Mouse (Mus musculus) layer of hippocampus, adult 2 months (tissue): ENCODE results near the gene Ctnna2. TPM values are rescaled to one million over a fixed set of nuclear protein-coding genes. Genes with fewer than 3 reads are reported as not detected.
A peak's percentile ranks its signal among the peaks of the same experiment; 100 is the strongest.

Source experiments
- DNase-seq, 2 experiments: peaks; one replicate each; pipeline ENCODE4 v3.0.0; 2022; ENCODE audit warnings: low spot score in 2 of 2
- H3K27ac ChIP-seq: fragments of 200-600 bp; 2 replicates; pipeline ENCODE4 v1.8.1; 2022
- H3K4me3 ChIP-seq: fragments of 200-600 bp; 2 replicates; pipeline ENCODE4 v1.8.1; 2022; ENCODE audit warnings: mild to moderate bottlenecking
- CTCF ChIP-seq: fragments of 200-600 bp; conservative IDR thresholded peaks from 2 replicates; pipeline ENCODE4 v1.8.1; 2022; ENCODE audit warnings: antibody characterized with exemption, mild to moderate bottlenecking, moderate library complexity
- total RNA-seq, 2 experiments: library from RNA; stranded (reverse); gene quantifications; 2 replicates each; pipeline ENCODE4 v1.2.3; 2021

The Ctnna2 gene
- total RNA-seq, 2 experiments from 2014 or later, result 91.4 to 91.7 TPM

- Histone ChIP-seq H3K27ac (peak overlapping the region; percentile 43; the same call in 1 of the 2 replicates), H3K4me3 (no peak overlapping the region)
- no peak for TF ChIP-seq CTCF
- DNase-seq, result no peak
Measured at GRCm38 (mm10) chr6:77424826-77425225, 554.7 kb downstream of the Ctnna2 start.

- DNase-seq, result no peak
- no peak for TF ChIP-seq CTCF
- Histone ChIP-seq H3K27ac (no peak overlapping the region), H3K4me3 (no peak overlapping the region)
Measured at GRCm38 (mm10) chr6:77421564-77422139, 557.8 kb downstream of the Ctnna2 start.

GRCm38 (mm10) chr6:77416999-77417398 lies 562.5 kb downstream of the Ctnna2 start:
- DNase-seq, result no peak
- no peak for TF ChIP-seq CTCF
- no peak overlapping the region for H3K27ac ChIP-seq
- no peak overlapping the region for H3K4me3 ChIP-seq

- H3K4me3 ChIP-seq, result no peak overlapping the region
- no peak overlapping the region for H3K27ac ChIP-seq
- TF ChIP-seq CTCF, result no peak
- no peak for DNase-seq
Measured at GRCm38 (mm10) chr6:77413530-77413929, 566.0 kb downstream of the Ctnna2 start.

- Histone ChIP-seq H3K4me3 (no peak overlapping the region), H3K27ac (no peak overlapping the region)
- TF ChIP-seq CTCF, result no peak
- no peak for DNase-seq
Measured at GRCm38 (mm10) chr6:77408481-77408880, 571.0 kb downstream of the Ctnna2 start.

- H3K4me3 ChIP-seq, result no peak overlapping the region
- no peak for TF ChIP-seq CTCF
- no peak for DNase-seq
- H3K27ac ChIP-seq, result no peak overlapping the region
Measured at GRCm38 (mm10) chr6:77400751-77401150, 578.7 kb downstream of the Ctnna2 start.

GRCm38 (mm10) chr6:77391663-77392062 lies 587.8 kb downstream of the Ctnna2 start:
- no peak for DNase-seq
- no peak for TF ChIP-seq CTCF
- Histone ChIP-seq H3K27ac (no peak overlapping the region), H3K4me3 (no peak overlapping the region)

- DNase-seq, result peak in 1 of 2 experiments; percentile 18
Measured at GRCm38 (mm10) chr6:77381309-77381708, 598.2 kb downstream of the Ctnna2 start.

GRCm38 (mm10) chr6:77373132-77373531 lies 606.4 kb downstream of the Ctnna2 start:
- no peak for TF ChIP-seq CTCF
- Histone ChIP-seq H3K27ac (no peak overlapping the region), H3K4me3 (no peak overlapping the region)
- DNase-seq, result no peak

More at GRCm38 (mm10) chr6:77381309-77381708, 598.2 kb downstream of the Ctnna2 start:
- Histone ChIP-seq H3K27ac (peak overlapping the region; percentile 61), H3K4me3 (no peak overlapping the region)
- TF ChIP-seq CTCF, result no peak

- H3K4me3 ChIP-seq, result no peak overlapping the region
- TF ChIP-seq CTCF, result no peak
- no peak overlapping the region for H3K27ac ChIP-seq
- DNase-seq, result no peak
Measured at GRCm38 (mm10) chr6:77371147-77371546, 608.4 kb downstream of the Ctnna2 start.

GRCm38 (mm10) chr6:77358471-77358837 lies 621.0 kb downstream of the Ctnna2 start:
- H3K4me3 ChIP-seq, result no peak overlapping the region
- no peak for DNase-seq
- no peak for TF ChIP-seq CTCF
- peak overlapping the region; percentile 87 for H3K27ac ChIP-seq

GRCm38 (mm10) chr6:77357748-77358470 lies 621.6 kb downstream of the Ctnna2 start:
- Histone ChIP-seq H3K27ac (peak overlapping the region; percentile 87), H3K4me3 (no peak overlapping the region)
- no peak for TF ChIP-seq CTCF

GRCm38 (mm10) chr6:77354826-77355225 lies 624.7 kb downstream of the Ctnna2 start:
- no peak for TF ChIP-seq CTCF
- no peak overlapping the region for H3K27ac ChIP-seq
- no peak overlapping the region for H3K4me3 ChIP-seq
- no peak for DNase-seq

More at GRCm38 (mm10) chr6:77357748-77358470, 621.6 kb downstream of the Ctnna2 start:
- peak; percentile 63 to 67 for DNase-seq

GRCm38 (mm10) chr6:77343781-77344180 lies 635.7 kb downstream of the Ctnna2 start:
- no peak for DNase-seq
- TF ChIP-seq CTCF, result no peak
- Histone ChIP-seq H3K27ac (no peak overlapping the region), H3K4me3 (no peak overlapping the region)
